Mouse (Mus musculus) kidney, embryonic 16.5 days (tissue): ENCODE measurements around the gene Grid1. TPM values are rescaled to one million over a fixed set of nuclear protein-coding genes. Genes with fewer than 3 reads are reported as not detected.

Source experiments
- ATAC-seq: fragments of 200-750 bp; cut with Nextera tagmentation; 2 replicates; pipeline ENCODE4 v1.8.0; 2017; ENCODE audit warnings: moderate TSS enrichment; ENCODE audit not compliant: low FRiP score, low TSS enrichment
- H3K27ac ChIP-seq: fragments of 300-500 bp; sonication (generic); 2 replicates; pipeline ENCODE4 v1.5.1; 2014; ENCODE audit warnings: low read length
- H3K27me3 ChIP-seq: fragments of 300-500 bp; sonication (generic); 2 replicates; pipeline ENCODE4 v1.6.1; 2014; ENCODE audit warnings: low read length, control low read depth, mixed read lengths; ENCODE audit not compliant: insufficient read depth
- H3K36me3 ChIP-seq: fragments of 300-500 bp; sonication (generic); 2 replicates; pipeline ENCODE4 v1.6.1; 2014; ENCODE audit warnings: low read length, control low read depth, mixed read lengths; ENCODE audit not compliant: insufficient read depth
- H3K4me1 ChIP-seq: fragments of 300-500 bp; sonication (generic); 2 replicates; pipeline ENCODE4 v1.6.1; 2014; ENCODE audit warnings: low read length, control low read depth, mixed read lengths; ENCODE audit not compliant: insufficient read depth
- H3K4me2 ChIP-seq: fragments of 300-500 bp; sonication (generic); replicated peaks from 2 replicates; pipeline ENCODE4 v1.6.1; 2014; ENCODE audit warnings: low read depth, low read length
- H3K4me3 ChIP-seq: fragments of 300-500 bp; sonication (generic); 2 replicates; pipeline ENCODE4 v1.5.1; 2014; ENCODE audit warnings: mild to moderate bottlenecking, low read length
- H3K9ac ChIP-seq: fragments of 300-500 bp; sonication (generic); replicated peaks from 2 replicates; pipeline ENCODE4 v1.6.1; 2014; ENCODE audit warnings: low read length
- H3K9me3 ChIP-seq: fragments of 300-500 bp; sonication (generic); 2 replicates; pipeline ENCODE4 v1.6.1; 2016; ENCODE audit warnings: low read length, control low read depth
- WGBS: fragments of 180-500 bp; shearing (Covaris S2); extraction: QIAGEN DNeasy Blood & Tissue Kit; methylation state at CpG from one replicate; pipeline ENCODE4 v1.1.7; 2014; 5-methylcytosine and 5-hydroxymethylcytosine counted together
- polyA plus RNA-seq: library from polyadenylated mRNA; unstranded; fragments of >200 nt; fragmentation: Nextera tagmentation; extraction: Ambion mirVana; gene quantifications from 2 replicates; pipeline ENCODE4 v1.2.1, GENCODE M21; 2015

The Grid1 gene
- polyA plus RNA-seq, 1 experiment from 2014 or later = 0.89 TPM

DNA sequence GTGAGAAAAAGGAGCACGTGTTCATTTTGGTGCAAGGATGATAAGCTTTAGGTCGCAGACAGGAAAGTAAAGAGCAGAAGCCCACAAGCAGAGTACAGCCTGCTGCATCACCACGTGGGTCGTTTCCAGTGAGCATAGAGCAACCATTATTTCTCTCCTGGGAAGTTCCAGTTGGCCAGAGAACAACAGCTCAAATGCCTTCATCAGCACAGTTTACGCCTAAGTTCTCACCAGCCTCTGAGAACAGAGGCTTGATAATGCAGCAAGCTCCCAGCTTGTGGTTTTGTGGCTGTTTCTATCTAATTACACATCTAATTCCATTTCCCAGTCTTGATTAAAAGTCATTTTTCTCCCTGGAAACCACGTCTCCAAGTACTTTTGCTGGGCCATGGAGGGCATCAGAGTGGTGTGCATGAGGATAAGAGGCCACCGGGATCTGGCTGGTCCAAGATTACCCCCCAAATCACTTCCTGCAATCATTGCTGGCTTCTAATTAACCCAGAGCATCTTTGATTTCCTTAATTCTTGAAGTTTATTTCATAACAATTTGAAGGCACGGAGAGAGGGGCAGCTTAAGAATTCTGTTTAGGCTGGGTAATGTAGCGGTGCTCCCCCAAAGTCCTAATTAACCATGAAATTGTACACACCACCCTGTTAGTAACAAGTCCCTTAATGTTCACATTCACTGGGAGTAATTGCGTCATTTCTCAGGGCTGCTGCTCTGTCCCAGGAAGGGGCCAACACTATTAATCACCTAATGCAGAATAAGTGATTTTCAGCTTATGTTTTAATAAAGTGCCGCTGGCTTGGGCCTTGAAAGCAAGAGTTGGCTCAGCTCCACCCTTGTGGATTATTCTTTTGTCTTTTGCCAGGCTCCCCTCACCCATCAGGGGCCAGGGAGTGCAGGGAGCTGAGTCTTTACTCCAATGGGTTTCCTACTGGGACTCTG lies 292.7 kb downstream of the Grid1 start:
- no peaks in the 10 kb centered on the region for H3K9me3 ChIP-seq
- no peak overlapping the region for H3K27ac ChIP-seq
- ATAC-seq = no peak
- no peaks in the 10 kb centered on the region for H3K4me1 ChIP-seq
- no peak overlapping the region for H3K4me2 ChIP-seq
- H3K9ac ChIP-seq = no peak overlapping the region
- H3K4me3 ChIP-seq = no peak overlapping the region
- WGBS = 47% methylated on average over 11 of the region's 11 CpGs
- no peaks in the 10 kb centered on the region for H3K36me3 ChIP-seq
- no peaks in the 10 kb centered on the region for H3K27me3 ChIP-seq

DNA sequence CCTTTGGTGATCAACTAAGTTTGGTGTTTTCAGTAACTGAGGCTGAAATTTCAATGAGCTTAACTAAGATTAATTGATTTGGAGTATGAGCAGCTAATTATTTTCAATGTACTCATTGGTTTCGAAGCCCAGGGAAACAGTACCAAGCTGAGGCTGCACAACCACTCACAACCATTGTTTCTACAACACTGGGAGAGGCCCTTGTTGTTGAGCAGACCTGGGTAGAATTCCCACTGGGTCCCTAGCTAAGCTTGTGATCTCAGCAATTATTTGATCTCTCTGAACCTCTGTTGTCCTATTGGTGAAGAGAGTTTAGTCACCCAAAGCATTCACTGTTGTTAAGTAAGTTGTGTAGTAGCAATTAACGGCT lies 293.4 kb downstream of the Grid1 start:
- H3K27me3 ChIP-seq = no peaks in the 10 kb centered on the region
- 72% methylated on average over 2 of the region's 2 CpGs for WGBS
- no peak for ATAC-seq
- no peaks in the 10 kb centered on the region for H3K36me3 ChIP-seq
- no peak overlapping the region for H3K4me2 ChIP-seq
- no peaks in the 10 kb centered on the region for H3K9me3 ChIP-seq
- no peaks in the 10 kb centered on the region for H3K4me1 ChIP-seq
- no peak overlapping the region for H3K9ac ChIP-seq
- H3K27ac ChIP-seq = no peak overlapping the region
- H3K4me3 ChIP-seq = no peak overlapping the region

DNA sequence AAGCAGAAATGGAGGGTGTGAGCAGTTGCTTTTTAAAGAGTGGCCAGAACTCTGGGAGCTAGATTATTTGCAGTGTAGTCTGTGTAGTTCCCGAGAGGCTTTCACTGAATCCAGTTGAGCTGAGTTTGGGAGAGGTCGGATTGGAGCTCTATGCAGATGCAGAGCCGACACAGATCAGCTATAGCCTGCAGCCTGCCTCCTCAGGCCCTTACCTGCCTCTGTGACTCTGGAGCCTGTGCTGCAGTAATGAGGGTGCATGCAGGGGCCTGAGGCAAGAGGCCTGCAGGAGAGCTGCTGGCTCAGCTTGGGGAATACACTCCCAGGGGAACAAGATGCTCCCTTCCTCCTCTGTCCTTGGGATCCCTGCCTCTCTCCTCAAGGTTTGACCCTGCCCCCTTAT lies 296.0 kb downstream of the Grid1 start:
- Histone ChIP-seq H3K9ac (no peak overlapping the region), H3K4me2 (no peak overlapping the region), H3K27me3 (no peaks in the 10 kb centered on the region), H3K4me3 (no peak overlapping the region), H3K36me3 (no peaks in the 10 kb centered on the region), H3K27ac (no peak overlapping the region), H3K9me3 (no peaks in the 10 kb centered on the region), H3K4me1 (no peaks in the 10 kb centered on the region)
- WGBS = 64% methylated on average over 3 of the region's 3 CpGs
- ATAC-seq = no peak

DNA sequence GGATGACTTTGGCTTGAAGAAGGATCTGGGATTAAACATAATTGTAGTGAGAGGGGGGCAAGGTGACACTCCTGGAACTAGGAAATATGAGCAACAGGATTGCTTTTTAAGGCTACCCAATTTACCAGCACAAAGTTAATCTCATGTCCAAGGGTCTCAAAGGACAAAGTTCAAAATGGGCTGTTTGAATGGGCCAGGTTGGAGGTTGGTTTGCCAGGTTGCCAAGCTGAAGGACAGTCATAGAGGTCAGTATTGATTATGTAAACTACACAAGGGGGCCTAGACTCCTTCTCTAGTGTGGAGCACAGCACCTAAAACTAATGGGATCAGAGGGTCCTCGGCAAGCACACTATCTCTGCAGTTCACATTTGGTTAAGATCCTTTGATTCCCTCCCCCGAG lies 300.2 kb downstream of the Grid1 start:
- WGBS = 43% methylated on average over 2 of the region's 2 CpGs
- Histone ChIP-seq H3K36me3 (no peaks in the 10 kb centered on the region), H3K27me3 (no peaks in the 10 kb centered on the region), H3K9ac (no peak overlapping the region), H3K4me1 (no peaks in the 10 kb centered on the region), H3K9me3 (no peaks in the 10 kb centered on the region), H3K27ac (no peak overlapping the region), H3K4me2 (no peak overlapping the region), H3K4me3 (no peak overlapping the region)
- ATAC-seq = no peak

- Histone ChIP-seq H3K4me1 (no peaks in the 10 kb centered on the region), H3K4me3 (no peak overlapping the region), H3K36me3 (no peaks in the 10 kb centered on the region), H3K27me3 (no peaks in the 10 kb centered on the region), H3K27ac (no peak overlapping the region), H3K4me2 (no peak overlapping the region), H3K9ac (no peak overlapping the region), H3K9me3 (no peaks in the 10 kb centered on the region)
- WGBS = 68% methylated on average over 4 of the region's 4 CpGs
- ATAC-seq = no peak
These were observed 301.0 kb downstream of the Grid1 start for GRCm38 (mm10) chr14:35120905-35121304.

DNA sequence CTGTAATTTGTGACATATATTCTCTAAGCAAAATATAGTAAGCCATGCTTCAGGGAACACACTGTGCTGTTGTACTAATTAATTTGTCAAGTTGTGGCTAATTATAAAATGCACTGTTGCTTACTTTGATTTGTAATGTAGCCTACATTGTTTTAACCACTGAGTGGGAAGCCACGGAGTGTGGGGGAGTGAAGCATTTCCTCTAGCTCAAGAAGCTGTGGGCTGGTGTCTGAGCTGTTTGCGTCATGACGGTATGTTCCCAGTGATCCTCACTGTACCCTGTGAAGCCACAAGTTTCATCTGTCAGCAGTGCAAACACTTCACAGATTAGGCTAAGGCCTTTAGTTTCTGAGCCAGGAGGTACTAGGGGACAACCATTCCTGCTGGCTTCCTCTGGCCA lies 302.2 kb downstream of the Grid1 start:
- WGBS = 36% methylated on average over 3 of the region's 3 CpGs
- no peak overlapping the region for H3K9ac ChIP-seq
- no peaks in the 10 kb centered on the region for H3K4me1 ChIP-seq
- no peak for ATAC-seq
- no peak overlapping the region for H3K27ac ChIP-seq
- no peak overlapping the region for H3K4me2 ChIP-seq
- no peaks in the 10 kb centered on the region for H3K27me3 ChIP-seq
- H3K36me3 ChIP-seq = no peaks in the 10 kb centered on the region
- no peaks in the 10 kb centered on the region for H3K9me3 ChIP-seq
- H3K4me3 ChIP-seq = no peak overlapping the region

DNA sequence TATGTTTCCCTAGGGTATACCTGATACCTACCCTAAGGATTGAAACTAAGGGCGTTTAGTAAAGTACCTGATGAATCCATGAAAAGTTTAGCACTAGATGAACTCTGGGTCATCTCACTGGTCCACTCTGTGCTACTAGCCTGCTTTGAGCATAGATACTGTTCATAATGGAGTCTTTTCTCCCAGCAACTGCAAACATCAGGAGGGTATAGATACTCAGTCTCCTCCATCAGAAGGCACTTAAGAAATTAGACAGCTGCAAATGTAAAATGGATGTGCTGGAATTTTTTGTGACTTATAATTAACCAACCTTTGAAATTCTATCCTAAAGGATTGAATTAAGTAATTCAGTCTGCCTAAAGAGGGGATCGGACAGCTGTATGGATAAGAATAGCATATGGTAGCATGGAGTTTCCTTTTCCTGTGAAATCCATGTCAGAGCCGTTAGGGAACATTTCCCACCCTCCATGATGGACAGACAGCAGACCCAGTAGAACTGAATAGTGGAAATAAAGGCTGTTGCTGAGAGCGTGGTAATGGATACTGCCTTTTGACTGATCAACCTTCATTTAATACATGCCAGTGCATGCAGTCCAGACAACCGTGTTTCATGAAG lies 303.5 kb downstream of the Grid1 start:
- no peaks in the 10 kb centered on the region for H3K9me3 ChIP-seq
- no peak overlapping the region for H3K9ac ChIP-seq
- WGBS = 75% methylated on average over 5 of the region's 5 CpGs
- H3K27me3 ChIP-seq = no peaks in the 10 kb centered on the region
- H3K4me3 ChIP-seq = no peak overlapping the region
- no peak overlapping the region for H3K4me2 ChIP-seq
- ATAC-seq = no peak
- H3K36me3 ChIP-seq = no peaks in the 10 kb centered on the region
- no peak overlapping the region for H3K27ac ChIP-seq
- H3K4me1 ChIP-seq = no peaks in the 10 kb centered on the region

GRCm38 (mm10) chr14:35127616-35128015 lies 307.7 kb downstream of the Grid1 start:
- H3K27me3 ChIP-seq = no peaks in the 10 kb centered on the region
- no peaks in the 10 kb centered on the region for H3K9me3 ChIP-seq
- no peak overlapping the region for H3K9ac ChIP-seq
- H3K4me2 ChIP-seq = no peak overlapping the region
- no peak overlapping the region for H3K4me3 ChIP-seq
- no peak overlapping the region for H3K27ac ChIP-seq
- ATAC-seq = no peak
- WGBS = 85% methylated on average over 8 of the region's 8 CpGs
- no peaks in the 10 kb centered on the region for H3K4me1 ChIP-seq
- no peaks in the 10 kb centered on the region for H3K36me3 ChIP-seq

DNA sequence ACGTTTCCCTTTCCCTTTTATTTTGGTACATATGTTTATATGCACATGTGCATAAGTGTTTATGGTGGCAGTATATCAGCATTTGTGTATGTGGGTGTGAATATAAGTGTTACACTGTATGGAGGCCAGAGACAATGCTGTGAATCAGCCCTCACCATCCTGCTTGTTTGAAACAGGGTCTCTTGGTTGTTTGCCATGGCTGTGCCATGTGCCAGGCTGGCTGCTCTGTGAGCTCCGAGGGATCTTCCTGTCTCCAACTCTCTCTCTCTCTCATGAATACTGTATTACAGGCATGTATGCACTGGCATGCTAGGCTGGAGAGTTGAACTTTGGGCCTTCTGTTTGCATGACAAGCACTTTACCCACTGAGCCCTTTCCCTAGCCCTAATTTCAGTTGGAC lies 315.1 kb downstream of the Grid1 start:
- no peaks in the 10 kb centered on the region for H3K36me3 ChIP-seq
- H3K4me2 ChIP-seq = no peak overlapping the region
- H3K9me3 ChIP-seq = no peaks in the 10 kb centered on the region
- H3K4me3 ChIP-seq = no peak overlapping the region
- no peak overlapping the region for H3K27ac ChIP-seq
- ATAC-seq = no peak
- H3K27me3 ChIP-seq = no peaks in the 10 kb centered on the region
- H3K9ac ChIP-seq = no peak overlapping the region
- 89% methylated on average over 2 of the region's 2 CpGs for WGBS
- no peaks in the 10 kb centered on the region for H3K4me1 ChIP-seq

- no peak for ATAC-seq
- H3K9me3 ChIP-seq = no peaks in the 10 kb centered on the region
- H3K4me1 ChIP-seq = no peaks in the 10 kb centered on the region
- no peak overlapping the region for H3K4me3 ChIP-seq
- H3K27me3 ChIP-seq = no peaks in the 10 kb centered on the region
- no peaks in the 10 kb centered on the region for H3K36me3 ChIP-seq
- H3K4me2 ChIP-seq = no peak overlapping the region
- H3K27ac ChIP-seq = no peak overlapping the region
- H3K9ac ChIP-seq = no peak overlapping the region
- WGBS = 70% methylated on average over 7 of the region's 7 CpGs
These were observed 318.2 kb downstream of the Grid1 start for GRCm38 (mm10) chr14:35138069-35138468.
